Mouse (Mus musculus) Muller cell, postnatal 12 days (primary cell): ENCODE data around the gene Ubc.
A peak's percentile ranks its signal among the peaks of the same experiment; 100 is the strongest.

Experiments used
- DNase-seq: peaks from one replicate; pipeline ENCODE4 v3.0.0-alpha.2; 2015; ENCODE audit errors: inconsistent ontology term

The Ubc gene

GRCm38 (mm10) chr5:125382673-125383558 is 7.1 kb downstream of the Ubc start:
- DNase-seq: peak; percentile 64

DNA sequence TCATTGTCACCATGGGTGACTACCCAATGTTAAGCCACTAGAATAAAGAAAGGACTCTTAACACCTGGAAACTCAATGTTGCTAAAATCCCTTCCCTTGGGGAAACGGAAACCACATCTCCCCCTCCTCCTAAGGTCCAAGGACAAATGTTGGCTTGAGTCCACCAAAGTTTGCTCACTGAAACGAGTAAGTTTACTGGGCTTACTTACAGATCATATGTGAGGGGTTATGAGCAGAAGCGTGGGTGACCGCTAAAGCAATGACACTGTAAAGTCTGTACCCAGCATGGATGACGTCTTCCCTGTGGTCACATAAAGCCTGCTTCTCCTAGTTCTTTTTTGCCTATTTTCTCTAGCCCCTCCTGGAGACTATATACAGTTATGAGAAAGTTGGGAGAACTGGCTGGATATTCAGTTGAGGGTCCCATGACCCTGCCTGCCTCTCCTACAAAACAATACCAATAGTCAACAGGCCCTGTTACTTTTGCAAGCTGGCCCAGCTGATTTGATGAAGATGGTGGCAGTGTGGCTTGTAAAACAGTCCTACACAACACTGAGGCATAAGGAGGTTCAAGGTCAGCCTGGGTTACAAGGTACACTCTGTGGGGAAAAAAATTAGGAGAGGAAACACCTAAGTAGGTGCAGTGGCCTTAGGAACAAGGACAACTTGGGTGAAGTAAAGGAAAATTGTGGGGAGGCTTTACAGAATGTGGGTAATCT is 7.9 kb downstream of the Ubc start:
- DNase-seq: peak; percentile 18

- no peak for DNase-seq
These were observed 11.1 kb downstream of the Ubc start for GRCm38 (mm10) chr5:125378919-125379318.

- no peak for DNase-seq
These were observed 12.8 kb downstream of the Ubc start for GRCm38 (mm10) chr5:125377214-125377613.

DNA sequence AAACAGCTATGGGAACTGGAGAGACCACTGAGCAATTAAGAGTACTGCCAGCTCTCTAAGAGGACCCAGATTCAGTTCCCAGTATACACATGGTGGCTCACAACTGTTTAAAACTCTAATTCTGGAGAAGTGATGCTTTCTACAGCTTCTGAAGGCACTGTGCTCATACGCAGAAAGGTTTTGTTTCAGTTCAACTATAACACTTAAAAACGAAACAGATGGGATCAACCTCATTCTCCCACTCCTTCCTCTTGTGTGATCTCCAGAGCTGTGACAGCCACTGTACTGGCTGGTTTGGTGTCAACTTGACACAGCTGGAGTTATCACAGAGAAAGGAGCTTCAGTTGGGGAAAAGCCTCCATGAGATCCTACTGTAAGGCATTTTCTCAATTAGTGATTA is 14.1 kb downstream of the Ubc start:
- no peak for DNase-seq

DNA sequence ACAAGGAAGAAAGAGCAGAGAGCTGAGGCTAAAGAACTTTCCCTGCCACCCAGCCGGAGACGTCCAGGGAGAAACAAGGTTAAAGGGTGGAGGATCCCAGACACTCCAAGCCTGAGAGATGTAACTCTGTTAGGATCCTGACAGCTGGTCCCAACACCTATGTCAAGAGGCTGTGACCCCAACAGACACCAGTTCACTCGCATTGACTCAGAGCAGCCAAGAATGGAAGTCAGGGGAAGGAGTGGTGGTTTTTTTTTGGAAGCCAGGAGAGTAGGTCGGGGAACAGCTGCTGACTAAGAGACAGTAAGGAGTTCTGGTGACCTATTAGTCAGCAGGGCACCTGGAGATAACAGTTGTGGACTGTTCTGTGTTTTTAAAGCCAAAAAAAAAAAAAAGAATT is 18.0 kb downstream of the Ubc start:
- no peak for DNase-seq

- no peak for DNase-seq
These were observed 18.9 kb downstream of the Ubc start for GRCm38 (mm10) chr5:125370950-125371693.

DNA sequence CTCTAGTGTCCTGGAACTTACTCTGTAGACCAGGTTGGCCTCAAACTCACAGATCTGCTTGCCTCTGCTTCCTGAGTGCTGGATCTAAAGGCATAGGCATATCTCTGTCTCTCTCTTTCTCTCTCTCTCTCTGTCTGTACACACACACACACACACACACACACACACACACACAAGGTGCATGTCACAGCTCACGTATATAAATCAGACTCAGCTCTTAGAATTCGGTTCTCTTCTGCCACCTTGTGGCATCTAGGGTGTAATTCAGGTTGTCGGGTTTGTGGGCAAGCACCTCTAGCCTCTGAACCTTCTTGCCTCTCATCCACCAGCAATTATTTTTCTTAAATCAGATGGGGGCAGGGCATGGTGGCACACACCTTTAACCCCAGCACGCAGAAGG is 21.4 kb downstream of the Ubc start:
- DNase-seq: peak; percentile 75

- DNase-seq: peak; percentile 12
These were observed 21.8 kb downstream of the Ubc start for GRCm38 (mm10) chr5:125368156-125368555.

- no peak for DNase-seq
These were observed 25.1 kb downstream of the Ubc start for GRCm38 (mm10) chr5:125364851-125365429.

DNA sequence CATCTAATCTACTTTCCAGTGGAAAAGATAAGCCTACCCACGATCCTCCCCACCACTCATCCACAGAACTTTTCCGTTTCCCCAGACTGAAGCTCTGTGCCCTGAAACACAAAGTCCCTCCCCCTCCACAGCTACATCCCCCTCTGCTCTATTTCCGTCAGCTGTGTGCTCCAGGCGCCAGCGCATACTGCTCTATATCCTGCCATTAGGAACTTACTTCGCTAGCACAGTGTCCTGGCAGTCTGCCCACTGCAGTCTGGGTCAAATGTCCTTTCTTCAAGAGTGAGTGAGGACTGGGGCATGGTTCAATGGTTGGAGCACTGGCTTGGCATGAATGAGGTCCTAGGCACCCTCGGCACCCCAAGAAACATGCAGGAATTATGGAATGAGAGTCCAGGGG is 26.1 kb downstream of the Ubc start:
- no peak for DNase-seq

GRCm38 (mm10) chr5:125360981-125361510 is 29.0 kb downstream of the Ubc start:
- DNase-seq: peak; percentile 84

GRCm38 (mm10) chr5:125360566-125360965 is 29.4 kb downstream of the Ubc start:
- peak; percentile 71 for DNase-seq

DNA sequence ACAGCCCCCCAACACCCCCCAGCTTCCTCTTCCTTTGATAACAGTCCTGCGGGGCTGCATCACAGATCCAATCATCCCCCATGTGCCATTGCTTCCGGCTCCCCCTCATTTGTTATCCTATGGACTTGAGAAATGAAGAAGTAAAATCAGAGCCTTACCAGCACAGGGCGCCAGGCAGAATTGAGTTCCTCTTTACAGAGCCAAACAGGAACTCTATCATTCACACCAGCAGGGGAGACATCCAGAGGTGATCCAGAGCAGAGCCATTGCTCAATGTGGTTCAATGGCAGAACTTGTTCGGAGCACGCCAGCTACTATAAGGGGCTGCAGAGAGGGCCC is 31.8 kb downstream of the Ubc start:
- DNase-seq: no peak

DNA sequence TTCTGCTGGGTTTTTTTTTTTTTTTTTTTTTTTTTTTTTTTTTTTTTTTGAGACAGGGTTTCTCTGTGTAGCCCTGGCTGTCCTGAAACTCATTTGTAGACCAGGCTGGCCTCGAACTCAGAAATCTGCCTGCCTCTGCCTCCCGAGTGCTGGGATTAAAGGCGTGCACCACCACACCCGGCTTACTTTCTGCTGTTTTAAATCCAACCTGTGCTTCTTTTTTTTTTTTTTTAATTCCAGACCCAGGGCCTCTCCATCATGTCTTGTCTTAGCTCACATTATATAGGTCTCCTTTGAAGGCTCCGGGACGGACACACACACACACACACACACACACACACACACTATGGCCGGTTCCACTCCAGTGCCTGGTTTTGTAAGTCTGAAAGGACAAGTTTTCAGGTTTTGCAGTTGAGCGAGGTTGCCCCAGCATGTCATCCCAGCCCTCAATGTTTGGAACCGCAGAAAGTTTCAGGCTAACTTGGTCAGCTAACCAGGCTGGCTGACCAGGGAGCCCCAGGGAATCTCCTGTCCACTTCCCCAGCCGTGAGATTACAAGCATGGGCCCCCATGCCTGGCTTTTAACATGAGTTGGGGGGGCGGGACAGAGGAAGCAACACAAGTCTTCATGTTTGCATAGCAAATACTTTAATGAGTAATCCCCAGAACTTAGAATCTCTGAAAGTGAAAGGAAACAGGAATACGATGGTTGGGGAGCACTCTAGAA is 32.3 kb downstream of the Ubc start:
- no peak for DNase-seq

- DNase-seq: no peak
These were observed 34.4 kb downstream of the Ubc start for GRCm38 (mm10) chr5:125355650-125356049.

DNA sequence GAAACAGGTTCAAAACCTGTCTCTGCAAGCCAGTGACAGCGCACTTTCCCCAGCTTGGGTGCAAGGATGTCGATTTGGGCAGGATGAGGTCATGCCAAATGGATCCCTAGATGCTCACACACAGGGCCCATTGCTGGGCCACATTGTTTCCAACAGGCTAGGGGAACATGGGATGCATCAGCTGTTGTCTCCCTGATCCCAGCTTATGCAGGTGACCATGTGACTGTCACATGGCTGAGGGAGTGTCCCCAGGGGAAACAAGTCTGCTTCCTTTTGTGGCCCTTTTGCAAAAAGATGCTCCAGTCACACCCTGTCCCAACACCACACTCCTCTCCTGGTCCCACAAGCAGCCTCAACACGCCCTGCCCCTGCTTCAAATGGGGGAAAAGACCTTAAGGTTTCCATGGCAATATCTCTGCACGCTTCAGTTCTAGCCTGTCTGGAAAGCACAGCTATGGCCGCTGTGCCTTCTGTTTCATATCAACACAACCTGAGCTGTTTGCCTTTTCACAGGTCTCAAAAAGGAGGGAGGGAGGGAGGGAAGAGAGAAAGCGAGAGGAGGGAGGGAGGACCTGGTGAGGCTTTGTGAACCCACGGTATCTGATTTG is 35.0 kb downstream of the Ubc start:
- DNase-seq: no peak

DNA sequence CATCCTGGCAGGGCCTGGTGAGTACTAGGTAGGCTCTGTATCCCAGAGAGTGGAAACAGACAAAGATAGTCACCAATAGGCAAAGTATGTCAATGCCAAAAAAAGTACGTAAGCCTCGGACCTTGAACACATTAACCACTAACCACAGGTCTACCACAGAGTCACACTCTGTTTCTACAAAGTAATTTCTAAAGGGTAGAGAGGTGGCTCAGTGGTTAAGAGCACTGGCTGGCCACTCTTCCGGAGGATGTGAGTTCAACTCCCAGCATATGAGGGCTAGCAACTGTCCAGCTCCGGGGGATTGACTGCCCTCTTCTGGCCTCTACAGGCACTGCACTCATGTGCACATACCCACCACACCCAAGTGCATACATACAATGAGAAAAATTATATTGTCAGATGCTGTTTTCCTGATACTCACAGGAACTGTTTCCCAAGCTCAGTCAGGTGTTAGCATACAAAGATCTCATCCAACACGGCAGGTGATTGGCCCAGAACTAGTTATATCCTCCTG is 37.2 kb downstream of the Ubc start:
- no peak for DNase-seq

DNA sequence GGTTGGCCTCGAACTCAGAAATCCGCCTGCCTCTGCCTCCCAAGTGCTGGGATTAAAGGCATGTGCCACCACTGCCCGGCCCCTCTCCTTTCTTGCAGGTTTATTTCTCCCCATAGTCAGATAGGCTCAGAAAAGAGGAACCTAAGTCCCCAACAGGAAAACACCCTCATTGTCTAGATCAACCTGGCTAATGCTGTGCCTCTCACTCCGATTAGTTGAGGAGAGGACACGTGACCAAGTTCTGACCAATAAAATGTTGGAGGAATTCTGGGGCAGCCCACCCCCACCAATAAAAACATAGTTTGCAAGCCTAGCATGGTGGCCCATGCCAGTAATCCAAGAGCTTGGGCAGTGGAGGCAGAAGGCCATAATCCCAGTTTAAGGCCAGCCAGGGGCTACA is 38.1 kb downstream of the Ubc start:
- DNase-seq: no peak

- peak; percentile 67 for DNase-seq
These were observed 38.9 kb downstream of the Ubc start for GRCm38 (mm10) chr5:125351057-125351456.
